Mouse (Mus musculus): Measurements from ENCODE around the gene Prex1.

The Prex1 gene

GRCm38 (mm10) chr2:166683885-166684544, 29.6 kb downstream of the Prex1 start:
- DNase-seq, result no peak

DNA sequence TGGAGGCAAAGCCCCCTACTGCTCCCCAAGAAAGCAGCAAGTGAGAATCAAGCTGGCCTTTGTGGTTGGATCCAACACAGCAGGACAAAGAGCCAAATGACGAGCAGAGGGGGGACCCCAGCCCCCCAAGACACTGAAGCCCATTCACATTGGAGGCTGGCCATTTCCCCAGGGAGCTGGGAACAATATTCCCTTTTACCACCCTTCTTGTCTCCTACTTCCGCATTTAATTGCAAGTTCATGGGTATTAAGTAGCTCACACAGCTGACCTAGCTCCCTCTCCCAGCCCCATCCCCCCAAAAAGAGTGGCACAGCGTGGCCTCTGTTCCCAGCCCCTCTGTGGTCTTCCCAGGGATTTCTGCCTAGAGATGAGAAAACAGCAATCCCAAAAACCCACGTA, 30.8 kb downstream of the Prex1 start:
- peak in 1 of 2 experiments; percentile 33 for DNase-seq

- peak; percentile 41 to 43 for DNase-seq
These were observed 34.5 kb downstream of the Prex1 start for GRCm38 (mm10) chr2:166678959-166679759.

GRCm38 (mm10) chr2:166676933-166677332, 36.7 kb downstream of the Prex1 start:
- peak; percentile 54 to 58 for DNase-seq

- DNase-seq, result peak in 1 of 2 experiments; percentile 41
These were observed 37.1 kb downstream of the Prex1 start for GRCm38 (mm10) chr2:166676498-166676897.

GRCm38 (mm10) chr2:166675588-166676444, 37.8 kb downstream of the Prex1 start:
- DNase-seq, result no peak

DNA sequence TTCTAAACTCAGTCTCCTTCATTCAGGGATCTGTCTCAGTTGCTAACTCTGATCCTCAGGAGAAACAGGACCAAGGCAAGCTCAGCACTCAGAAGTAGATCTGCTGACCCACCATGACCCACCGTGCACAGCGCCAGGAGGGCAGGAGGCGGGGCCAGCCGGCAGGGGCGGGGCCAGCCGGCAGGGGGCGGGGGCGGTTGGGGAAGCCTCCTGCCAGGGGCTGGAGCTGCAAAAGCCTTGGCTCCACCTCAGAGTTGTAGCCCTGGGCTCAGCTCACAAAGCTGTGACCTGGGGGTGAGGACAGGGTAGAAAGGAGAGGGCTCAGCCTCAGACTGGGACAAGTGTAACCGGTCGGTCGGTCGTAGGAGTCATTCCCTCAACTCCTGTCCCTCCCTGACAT, 38.9 kb downstream of the Prex1 start:
- DNase-seq, result no peak

DNA sequence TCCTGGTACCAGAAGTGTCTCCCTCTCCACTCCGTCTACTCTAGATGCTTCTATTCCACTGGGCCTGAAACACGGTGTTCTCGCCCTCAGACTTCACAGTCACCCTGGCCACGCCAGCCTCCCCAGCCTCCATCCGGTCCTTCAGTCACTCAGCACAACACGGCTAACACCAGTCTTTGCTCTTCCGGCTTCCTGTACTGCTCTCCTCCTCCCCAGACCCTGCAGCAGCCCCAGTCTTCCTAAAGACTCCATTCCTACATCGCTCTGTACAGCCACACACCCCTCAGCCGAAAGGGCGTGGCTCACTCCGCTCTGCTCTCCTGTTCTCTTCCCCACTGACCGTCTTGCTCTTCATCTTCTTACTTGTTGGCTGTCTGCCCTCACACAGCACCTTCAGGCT, 39.7 kb downstream of the Prex1 start:
- DNase-seq, result no peak

DNA sequence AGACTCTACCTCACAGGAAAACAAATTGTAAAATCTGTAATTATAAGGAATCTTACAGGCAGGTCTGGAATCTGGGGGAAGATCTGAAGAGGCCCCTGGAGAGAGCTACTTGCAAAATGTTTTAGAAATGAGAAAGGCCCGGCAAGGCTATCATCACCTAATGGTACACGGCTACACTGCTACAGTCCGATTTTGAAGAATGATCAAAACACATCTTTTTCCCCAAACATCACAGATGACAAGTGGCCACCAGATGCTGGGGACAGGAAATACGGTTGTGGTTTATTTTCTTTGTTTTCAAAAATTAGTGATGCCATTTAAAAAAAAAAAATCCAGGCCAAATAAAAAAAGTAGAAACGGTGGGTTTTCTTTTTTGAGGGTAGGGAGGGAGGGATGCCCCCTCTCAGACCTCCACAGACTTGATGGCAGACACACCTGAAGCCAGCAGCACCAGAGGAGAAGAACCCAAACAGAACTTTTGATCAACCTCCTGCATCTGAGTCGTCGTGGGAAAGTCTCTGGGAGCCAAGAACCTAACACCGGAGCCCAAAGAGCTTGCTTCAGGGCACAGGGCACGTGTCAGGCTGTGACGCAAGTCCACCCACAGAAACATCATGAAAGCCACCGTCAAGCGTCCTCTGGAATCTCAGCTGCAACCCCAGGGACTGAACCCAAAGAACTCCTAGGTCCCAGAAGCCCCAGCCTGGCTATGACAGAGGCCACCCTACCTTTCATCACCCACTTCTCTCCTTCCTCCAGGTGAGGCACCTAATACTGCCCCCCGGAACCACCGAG, 41.3 kb downstream of the Prex1 start:
- DNase-seq, result no peak

DNA sequence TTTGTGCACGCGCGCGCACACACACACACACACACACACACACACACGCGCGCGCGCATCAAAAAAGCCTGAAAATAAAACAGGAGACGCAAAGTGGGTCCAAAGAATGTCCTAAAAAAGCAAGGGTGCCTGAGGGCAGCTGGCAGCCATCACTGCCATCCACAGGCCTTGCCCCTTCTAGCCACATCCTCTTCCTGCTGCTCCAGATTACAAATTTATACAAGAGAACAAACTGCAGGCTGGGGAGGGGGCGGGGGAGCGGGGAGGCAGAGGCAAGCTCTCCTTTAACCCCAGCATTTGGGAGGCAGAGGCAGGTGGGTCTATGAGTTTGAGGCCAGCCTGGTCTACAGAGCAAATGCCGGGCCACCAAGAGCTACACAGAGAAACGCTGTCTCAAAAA, 42.0 kb downstream of the Prex1 start:
- no peak for DNase-seq

DNA sequence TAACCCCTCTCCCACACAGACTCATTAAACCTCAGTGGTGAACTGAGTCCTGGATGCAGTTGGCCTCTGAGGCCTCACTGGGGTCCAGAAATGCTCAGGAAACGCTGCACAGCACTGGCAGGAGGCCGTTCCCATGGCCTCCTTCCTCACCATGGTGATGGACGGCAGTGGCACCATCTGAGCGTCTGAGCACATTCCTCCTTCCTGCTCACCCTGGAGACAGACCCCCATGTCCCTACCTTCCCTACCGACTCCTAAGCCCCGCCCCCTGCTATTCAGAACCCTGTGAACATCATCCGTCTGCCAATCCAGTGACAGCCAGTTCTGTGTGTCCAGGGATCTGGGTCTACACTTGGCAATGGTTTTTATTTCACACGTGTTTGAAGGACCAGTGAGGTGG, 42.6 kb downstream of the Prex1 start:
- DNase-seq, result peak; percentile 39 to 40

GRCm38 (mm10) chr2:166669922-166670321, 43.7 kb downstream of the Prex1 start:
- DNase-seq, result no peak

GRCm38 (mm10) chr2:166667790-166668695, 45.6 kb downstream of the Prex1 start:
- peak in 1 of 2 experiments; percentile 49 for DNase-seq

DNA sequence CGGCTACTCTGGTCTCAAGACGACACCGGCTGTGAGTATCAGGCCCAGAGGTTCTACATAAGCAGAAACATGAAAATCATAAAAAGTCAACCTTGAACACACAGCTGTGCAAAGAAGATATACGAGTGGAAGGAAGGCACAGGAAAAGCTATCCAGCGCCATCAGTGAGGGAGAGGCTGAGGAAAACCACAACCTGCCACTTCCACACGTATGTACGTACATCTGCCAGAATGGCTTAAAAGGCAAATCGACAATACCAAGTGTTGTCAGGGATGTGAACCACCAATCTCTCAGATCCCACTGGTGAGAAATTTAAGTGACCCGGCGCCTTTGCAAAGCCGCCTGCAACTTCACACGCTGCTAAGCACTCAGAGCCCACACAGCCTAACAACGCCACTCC, 47.5 kb downstream of the Prex1 start:
- no peak for DNase-seq

DNA sequence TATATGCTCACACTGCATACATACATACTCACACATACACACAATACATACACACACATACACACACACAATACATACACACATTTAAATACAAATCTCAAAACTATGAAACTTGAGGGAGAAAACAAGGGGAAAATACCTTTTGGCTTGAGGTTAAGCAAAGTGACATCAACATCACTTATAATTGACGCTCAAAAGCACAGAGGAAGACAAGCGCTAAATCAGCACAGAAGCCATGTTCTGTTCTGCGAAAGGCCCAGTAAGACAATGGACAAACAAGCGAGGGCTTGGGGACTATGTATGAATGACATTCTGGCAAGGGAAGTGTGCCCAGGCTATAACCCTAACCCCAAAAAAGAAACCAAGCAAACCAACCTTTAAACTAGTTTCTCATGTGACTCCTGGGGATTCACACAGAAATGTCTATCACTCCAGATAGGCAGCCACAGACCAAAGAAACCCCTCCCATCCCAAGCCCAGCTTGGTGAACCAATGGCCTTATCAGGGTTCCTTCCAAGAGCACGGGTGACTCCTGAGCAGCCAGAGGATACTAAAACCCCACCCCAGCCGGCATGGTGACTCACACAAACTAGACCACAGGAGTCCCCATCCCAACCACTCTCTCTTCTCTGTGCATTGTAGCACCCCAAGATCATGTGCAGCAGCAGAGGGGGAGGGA, 48.2 kb downstream of the Prex1 start:
- DNase-seq, result no peak

DNA sequence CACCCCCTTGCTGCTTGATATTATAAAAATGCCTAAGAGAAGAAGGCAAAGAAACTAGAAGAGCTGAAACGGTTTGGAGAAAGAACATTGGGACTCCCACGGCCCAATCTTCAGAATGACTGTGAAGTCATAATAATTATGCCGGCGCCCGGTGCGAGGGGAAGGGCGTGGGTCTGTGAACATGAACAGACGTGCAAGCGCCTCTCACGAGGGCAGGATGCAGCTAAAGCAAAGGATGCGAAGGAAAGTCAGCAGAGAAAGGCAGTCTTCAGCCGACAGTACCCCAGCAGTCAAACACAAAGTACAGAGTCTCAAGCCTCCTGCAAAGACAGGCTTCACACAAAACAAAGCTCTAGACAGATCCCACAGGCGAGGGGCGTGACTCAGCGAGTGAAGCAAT, 49.1 kb downstream of the Prex1 start:
- DNase-seq, result no peak

DNA sequence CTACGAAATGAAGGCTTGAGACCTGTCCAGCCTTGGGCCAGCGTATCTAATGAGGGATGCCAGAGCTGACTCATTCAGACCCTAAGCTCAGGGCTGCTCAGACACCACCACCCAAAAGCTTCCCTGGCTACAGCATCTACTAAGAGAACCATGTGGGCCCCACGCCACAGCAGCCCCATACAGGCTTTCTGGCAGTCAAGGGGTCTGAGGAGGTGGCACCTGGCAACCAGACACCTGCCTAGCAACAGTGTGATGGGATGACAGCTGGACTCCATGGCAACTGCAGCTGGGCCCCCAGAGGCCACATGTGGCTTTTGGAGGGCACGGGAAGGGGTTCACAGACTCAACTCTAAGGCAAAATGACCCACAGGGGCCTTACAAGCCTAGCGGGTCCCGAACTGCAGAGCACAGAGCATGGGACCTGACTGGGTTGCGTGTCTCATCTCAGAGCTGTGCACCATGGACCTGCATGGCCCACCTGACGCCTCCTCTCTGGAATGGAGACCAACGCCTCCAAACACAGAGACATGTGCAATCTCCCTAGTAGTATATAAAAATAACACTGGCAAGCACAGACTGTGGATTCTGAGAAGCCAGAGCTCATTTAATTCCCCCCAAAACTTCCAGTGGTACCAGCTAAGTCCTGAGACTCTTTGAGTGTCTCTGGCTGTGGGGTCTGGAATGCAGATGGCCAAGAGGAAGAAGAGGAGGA, 50.2 kb downstream of the Prex1 start:
- no peak for DNase-seq

DNA sequence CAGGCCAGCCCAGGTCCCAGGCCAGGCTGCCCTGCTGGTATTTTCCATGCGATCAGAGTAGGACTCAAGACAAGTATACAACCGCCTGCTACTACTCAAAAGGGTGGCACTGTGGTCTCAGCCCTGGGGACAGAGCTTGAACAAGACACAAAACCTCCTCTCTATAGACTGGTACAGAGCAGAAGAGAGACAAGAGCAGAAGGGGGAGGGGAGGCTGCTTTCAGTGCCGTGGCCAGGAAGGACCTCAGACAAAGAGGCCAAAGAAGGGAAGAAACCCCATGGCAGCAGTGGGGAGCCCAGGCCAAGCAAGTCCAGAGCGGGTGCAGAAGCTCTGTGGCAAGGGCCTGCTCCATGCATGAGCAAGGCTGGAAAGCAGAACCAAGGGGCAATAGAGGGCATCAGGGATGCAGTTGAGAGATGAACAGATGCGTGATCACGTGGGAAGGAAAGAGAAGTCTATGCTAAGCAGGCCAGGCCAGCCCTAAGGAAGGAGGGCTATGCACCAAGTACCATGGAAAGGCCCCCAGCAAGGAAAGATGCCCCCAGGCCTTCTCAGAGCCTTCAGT, 51.0 kb downstream of the Prex1 start:
- peak in 1 of 2 experiments; percentile 49 for DNase-seq

DNA sequence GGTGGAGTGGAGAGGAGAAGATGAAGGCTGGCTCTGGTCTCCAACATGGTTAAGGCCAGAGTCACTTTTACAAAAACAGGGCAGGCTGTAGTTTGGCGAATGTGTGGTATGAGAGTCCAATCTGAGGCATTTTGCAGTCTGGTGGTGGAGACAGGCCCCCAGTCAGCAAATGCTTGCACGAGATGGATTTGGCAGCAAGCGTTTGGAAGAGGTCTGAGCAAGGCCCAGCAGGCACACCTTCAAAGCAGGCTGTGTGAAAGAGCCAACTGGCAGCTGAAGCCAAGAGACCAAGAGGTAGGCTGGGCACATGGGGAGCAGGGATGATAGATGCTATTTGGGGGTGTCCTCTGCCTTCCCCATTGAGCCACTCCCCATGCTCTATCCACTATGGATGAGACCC, 51.7 kb downstream of the Prex1 start:
- DNase-seq, result peak; percentile 69 to 81

GRCm38 (mm10) chr2:166661498-166661897, 52.1 kb downstream of the Prex1 start:
- peak in 1 of 2 experiments; percentile 41 for DNase-seq
